20 mouse cellular contexts compared by ENCODE assay signal in genomic region chr16:17243731-17244130, GRCm38 (mm10). TPM values are rescaled to one million over a fixed set of nuclear protein-coding genes. Genes with fewer than 3 reads are reported as not detected.
DNase-seq lines count a peak whose midpoint lies in the region; ATAC-seq and TF ChIP-seq lines count a peak whose summit lies in the region.
"Had no signal": no experiment of that assay in that cellular context is flagged by ENCODE, and none has a peak within 500 bp of the region (broad histone marks: within the 10 kb centered on the region; RNA-seq: fewer than 3 reads in every experiment).

No protein-coding gene starts in this region.

- H3K9ac ChIP-seq in heart, embryonic 12.5 days = no peak overlapping the region
- H3K9ac ChIP-seq in ES-E14 (ENCODE audit: insufficient read depth, low read depth, low read length, poor library complexity, severe bottlenecking) = peak overlapping the region; percentile 46; the same call in 1 of the 2 replicates
- no peak overlapping the region for H3K9ac ChIP-seq in liver, embryonic 11.5 days (ENCODE audit: low read depth, low read length)
- no peak overlapping the region for H3K9ac ChIP-seq in stomach, embryonic 15.5 days
- H3K9ac ChIP-seq: embryonic facial prominence, embryonic 15.5 days; hindbrain, embryonic 12.5 days; limb, embryonic 12.5 days; midbrain, embryonic 12.5 days had no signal

- no peaks in the 10 kb centered on the region for H3K27me3 ChIP-seq in heart, embryonic 12.5 days (replicated peaks)
- no peaks in the 10 kb centered on the region for H3K27me3 ChIP-seq in liver, embryonic 11.5 days (replicated peaks; ENCODE audit: control insufficient read depth, insufficient read depth, low read length)
- H3K27me3 ChIP-seq in stomach, embryonic 15.5 days (replicated peaks) = no peaks in the 10 kb centered on the region
- H3K27me3 ChIP-seq in midbrain, embryonic 10.5 days (ENCODE audit: low read depth, poor library complexity, severe bottlenecking) = no peaks in the 10 kb centered on the region
- H3K27me3 ChIP-seq: embryonic facial prominence, embryonic 15.5 days; hindbrain, embryonic 12.5 days; limb, embryonic 12.5 days; midbrain, embryonic 12.5 days had no signal

- intact Hi-C loops in heart, postnatal 25 days (cut with DNase I) = no loop called here

- peak overlapping the region; percentile 7; the same call in 1 of the 2 replicates for H3K27ac ChIP-seq in heart, embryonic 12.5 days (ENCODE audit: poor library complexity, severe bottlenecking)
- H3K27ac ChIP-seq in ES-E14 (ENCODE audit: insufficient read depth, low read depth, low read length, poor library complexity, severe bottlenecking) = peak overlapping the region; percentile 89
- peak overlapping the region; percentile 71 for H3K27ac ChIP-seq in liver, embryonic 11.5 days (ENCODE audit: low read depth, low read length)
- no peak overlapping the region for H3K27ac ChIP-seq in stomach, embryonic 15.5 days
- H3K27ac ChIP-seq in midbrain, embryonic 10.5 days (replicated peaks) = no peak overlapping the region
- H3K27ac ChIP-seq: embryonic facial prominence, embryonic 15.5 days; forebrain, embryonic 10.5 days; heart, adult 2 months; hindbrain, embryonic 12.5 days; limb, embryonic 12.5 days; midbrain, embryonic 12.5 days had no signal

- no peak overlapping the region for H3K4me2 ChIP-seq in heart, embryonic 12.5 days
- no peak overlapping the region for H3K4me2 ChIP-seq in liver, embryonic 11.5 days
- H3K4me2 ChIP-seq in stomach, embryonic 15.5 days = no peak overlapping the region
- H3K4me2 ChIP-seq: embryonic facial prominence, embryonic 15.5 days; hindbrain, embryonic 12.5 days; limb, embryonic 12.5 days; midbrain, embryonic 12.5 days had no signal

- ATAC-seq in heart, embryonic 12.5 days (ENCODE audit: insufficient number of reproducible peaks, low FRiP score) = no peak
- peak; percentile 60 for ATAC-seq in liver, embryonic 11.5 days (replicated peaks; ENCODE audit: low FRiP score)
- peak; percentile 29; the same call in 1 of the 2 replicates for ATAC-seq in stomach, embryonic 15.5 days (ENCODE audit: insufficient read depth, low FRiP score, low read depth)
- ATAC-seq: inflammation-experienced regulatory T-cells, adult 6 months had no signal

- 29% methylated on average over 1 of the region's 1 CpGs for WGBS in heart, embryonic 12.5 days
- WGBS in liver, embryonic 11.5 days = 34% methylated on average over 1 of the region's 1 CpGs
- 27% methylated on average over 1 of the region's 1 CpGs for WGBS in stomach, embryonic 15.5 days
- 72% methylated on average over 1 of the region's 1 CpGs for WGBS in midbrain, embryonic 10.5 days

- in situ Hi-C loops in ES-E14 (cut with MboI; ENCODE audit: low sequenced_read_pairs in 2 of 2, unreplicated experiment in 2 of 2) = no loop called here

- no peaks in the 10 kb centered on the region for H3K9me3 ChIP-seq in heart, embryonic 12.5 days (replicated peaks)
- no peaks in the 10 kb centered on the region for H3K9me3 ChIP-seq in ES-E14 (ENCODE audit: control insufficient read depth, insufficient read depth, low read depth, low read length)
- H3K9me3 ChIP-seq in liver, embryonic 11.5 days (ENCODE audit: control insufficient read depth, low read length) = no peaks in the 10 kb centered on the region
- no peaks in the 10 kb centered on the region for H3K9me3 ChIP-seq in stomach, embryonic 15.5 days
- H3K9me3 ChIP-seq in midbrain, embryonic 10.5 days (replicated peaks) = no peaks in the 10 kb centered on the region
- H3K9me3 ChIP-seq: embryonic facial prominence, embryonic 15.5 days; forebrain, embryonic 10.5 days; hindbrain, embryonic 12.5 days; limb, embryonic 12.5 days; midbrain, embryonic 12.5 days had no signal

- no peak overlapping the region for H3K4me3 ChIP-seq in heart, embryonic 12.5 days
- peak overlapping the region in 1 of 2 experiments; percentile 18; a peak in 1 of 4 replicates for H3K4me3 ChIP-seq in ES-E14 (ENCODE audit: insufficient read depth in 1 of 2, low read depth in 1 of 2, low read length in 2 of 2, poor library complexity in 1 of 2, severe bottlenecking in 1 of 2)
- H3K4me3 ChIP-seq in liver, embryonic 11.5 days (ENCODE audit: low read depth, low read length) = no peak overlapping the region
- H3K4me3 ChIP-seq in stomach, embryonic 15.5 days (replicated peaks) = no peak overlapping the region
- no peak overlapping the region for H3K4me3 ChIP-seq in midbrain, embryonic 10.5 days
- H3K4me3 ChIP-seq: embryonic facial prominence, embryonic 15.5 days; forebrain, embryonic 10.5 days; heart, adult 2 months; hindbrain, embryonic 12.5 days; limb, embryonic 12.5 days; midbrain, embryonic 12.5 days had no signal

- peaks cover 59% of the 10 kb centered on the region for H3K4me1 ChIP-seq in heart, embryonic 12.5 days (replicated peaks)
- H3K4me1 ChIP-seq in ES-E14 (ENCODE audit: control insufficient read depth in 2 of 2, insufficient read depth in 2 of 2, low read length in 2 of 2, poor library complexity in 1 of 2) = peaks cover 30 to 43% of the 10 kb centered on the region in 2 experiments
- peaks cover 35% of the 10 kb centered on the region for H3K4me1 ChIP-seq in liver, embryonic 11.5 days (replicated peaks; ENCODE audit: control insufficient read depth, insufficient read depth, low read length)
- H3K4me1 ChIP-seq in stomach, embryonic 15.5 days = peaks cover 21% of the 10 kb centered on the region
- peaks cover 14% of the 10 kb centered on the region for H3K4me1 ChIP-seq in midbrain, embryonic 10.5 days

- no peak for DNase-seq in heart, postnatal 25 days (ENCODE audit: low spot score)
- no peak for DNase-seq in ES-E14 (ENCODE audit: low read depth, low spot score)
- DNase-seq in liver, embryonic 11.5 days (ENCODE audit: low spot score) = no peak
- no peak for DNase-seq in midbrain, embryonic 10.5 days (ENCODE audit: low spot score)
- no peak for DNase-seq in adipocyte (ENCODE audit: low spot score)
- no peak for DNase-seq in left cerebral cortex, adult 18-20 months (ENCODE audit: low spot score in 2 of 2)
- DNase-seq: adrenal gland, postnatal 36 days; cerebellum, adult 9-11 months; gastrocnemius, postnatal 10 days; heart, adult 2 months; kidney, postnatal 25 days; lung, postnatal 14 days had no signal

- H3K36me3 ChIP-seq in heart, embryonic 12.5 days = no peaks in the 10 kb centered on the region
- H3K36me3 ChIP-seq in ES-E14 (ENCODE audit: control insufficient read depth, insufficient read depth, low read length, poor library complexity, severe bottlenecking) = no peaks in the 10 kb centered on the region
- no peaks in the 10 kb centered on the region for H3K36me3 ChIP-seq in liver, embryonic 11.5 days (ENCODE audit: control insufficient read depth, insufficient read depth, low read length)
- no peaks in the 10 kb centered on the region for H3K36me3 ChIP-seq in stomach, embryonic 15.5 days
- H3K36me3 ChIP-seq in midbrain, embryonic 10.5 days = no peaks in the 10 kb centered on the region
- H3K36me3 ChIP-seq: embryonic facial prominence, embryonic 15.5 days; hindbrain, embryonic 12.5 days; limb, embryonic 12.5 days; midbrain, embryonic 12.5 days had no signal

TF ChIP-seq in ES-E14, 5 proteins besides CTCF, POLR2A, EP300 and RAD21:
- TF ChIP-seq ZC3H11A (IDR thresholded peaks at IDR 0.05; ENCODE audit: borderline replicate concordance, low read depth, low read length) = no peak
- TF ChIP-seq MAFK (IDR thresholded peaks at IDR 0.05; ENCODE audit: insufficient read depth, low read depth, low read length) = no peak
- no peak for TF ChIP-seq HCFC1 (IDR thresholded peaks at IDR 0.05; ENCODE audit: borderline replicate concordance, insufficient read depth, low read length)
- TF ChIP-seq ZNF384 (IDR thresholded peaks at IDR 0.05; ENCODE audit: low read depth, low read length) = no peak
- no peak for TF ChIP-seq CHD2 (IDR thresholded peaks at IDR 0.05; ENCODE audit: low read depth, low read length)

RNA-seq across cellular contexts. Expression of gene Hic2, which starts 10.4 kb away (rescaled TPM):
- polyA plus RNA-seq in heart, embryonic 12.5 days (2016; fragmentation: Nextera tagmentation; extraction: Ambion mirVana) = 6.5 and 7.0 TPM in 2 replicates
- total RNA-seq in heart, postnatal 25 days (2021) = 1 to 10 TPM; 2.0 to 2.2 TPM
- 35.0 and 35.9 TPM in 2 replicates for total RNA-seq in ES-E14 (2012; rRNA removed)
- 7.0 and 8.3 TPM in 2 replicates for polyA plus RNA-seq in liver, embryonic 11.5 days (2014; fragmentation: Nextera tagmentation; extraction: Ambion mirVana)
- 4.5 and 6.1 TPM in 2 replicates for polyA plus RNA-seq in stomach, embryonic 15.5 days (2015; fragmentation: Nextera tagmentation; extraction: Ambion mirVana)
- polyA plus RNA-seq in midbrain, embryonic 10.5 days (2016; fragmentation: Nextera tagmentation; extraction: Ambion mirVana) = 17.3 and 19.3 TPM in 2 replicates
- 1 to 10 TPM; 5.3 to 6.1 TPM for total RNA-seq in left cerebral cortex, adult 18-20 months (2021)

RNA-seq across cellular contexts. Expression of gene Tmem191c, which starts 32.1 kb away (rescaled TPM):
- 8.3 and 9.0 TPM in 2 replicates for polyA plus RNA-seq in heart, embryonic 12.5 days (2016; fragmentation: Nextera tagmentation; extraction: Ambion mirVana)
- total RNA-seq in heart, postnatal 25 days (2021) = 1 to 10 TPM; 2.0 to 2.7 TPM
- total RNA-seq in ES-E14 (2012; rRNA removed) = 45.1 and 68.6 TPM in 2 replicates
- 5.0 and 7.7 TPM in 2 replicates for polyA plus RNA-seq in liver, embryonic 11.5 days (2014; fragmentation: Nextera tagmentation; extraction: Ambion mirVana)
- polyA plus RNA-seq in stomach, embryonic 15.5 days (2015; fragmentation: Nextera tagmentation; extraction: Ambion mirVana) = 18.2 and 19.2 TPM in 2 replicates
- 9.9 and 11.7 TPM in 2 replicates for polyA plus RNA-seq in midbrain, embryonic 10.5 days (2016; fragmentation: Nextera tagmentation; extraction: Ambion mirVana)
- 100 to 1,000 TPM in 1 of 2 experiments, 10 to 100 TPM in 1; 92.5 to 102 TPM for total RNA-seq in left cerebral cortex, adult 18-20 months (2021)

RNA-seq across cellular contexts. Expression of gene Rimbp3, which starts 35.3 kb away (rescaled TPM):
- polyA plus RNA-seq in heart, embryonic 12.5 days (2016; fragmentation: Nextera tagmentation; extraction: Ambion mirVana) = 0.24 and 0.26 TPM in 2 replicates
- total RNA-seq in heart, postnatal 25 days (2021) = under 1 TPM; 0.08 to 0.14 TPM
- 2.6 and 2.9 TPM in 2 replicates for total RNA-seq in ES-E14 (2012; rRNA removed)
- 0.18 and 0.45 TPM in 2 replicates for polyA plus RNA-seq in liver, embryonic 11.5 days (2014; fragmentation: Nextera tagmentation; extraction: Ambion mirVana)
- polyA plus RNA-seq in stomach, embryonic 15.5 days (2015; fragmentation: Nextera tagmentation; extraction: Ambion mirVana) = 0.39 and 0.57 TPM in 2 replicates
- polyA plus RNA-seq in midbrain, embryonic 10.5 days (2016; fragmentation: Nextera tagmentation; extraction: Ambion mirVana) = 1.4 and 2.2 TPM in 2 replicates
- 1 to 10 TPM; 1.8 to 2.0 TPM for total RNA-seq in left cerebral cortex, adult 18-20 months (2021)
- total RNA-seq: adrenal gland, postnatal 36 days had no signal

RNA-seq across cellular contexts. Expression of gene Ube2l3, which starts 41.3 kb away (rescaled TPM):
- polyA plus RNA-seq in heart, embryonic 12.5 days (2016; fragmentation: Nextera tagmentation; extraction: Ambion mirVana) = 310 and 321 TPM in 2 replicates
- total RNA-seq in heart, postnatal 25 days (2021) = 100 to 1,000 TPM; 102 to 113 TPM
- 77.6 and 109 TPM in 2 replicates for total RNA-seq in ES-E14 (2012; rRNA removed)
- 369 and 377 TPM in 2 replicates for polyA plus RNA-seq in liver, embryonic 11.5 days (2014; fragmentation: Nextera tagmentation; extraction: Ambion mirVana)
- 314 and 339 TPM in 2 replicates for polyA plus RNA-seq in stomach, embryonic 15.5 days (2015; fragmentation: Nextera tagmentation; extraction: Ambion mirVana)
- 412 and 424 TPM in 2 replicates for polyA plus RNA-seq in midbrain, embryonic 10.5 days (2016; fragmentation: Nextera tagmentation; extraction: Ambion mirVana)
- total RNA-seq in left cerebral cortex, adult 18-20 months (2021) = 100 to 1,000 TPM; 133 to 147 TPM

Comparison
In these comparisons a context has a peak if more than half of its experiments do, and no peak if none do; other contexts are left out.
1. H3K27ac ChIP-seq: peak in heart, embryonic 12.5 days (single experiment), ES-E14 (single experiment) and liver, embryonic 11.5 days (single experiment); none in stomach, embryonic 15.5 days (single experiment) and midbrain, embryonic 10.5 days (single experiment).